Mouse (Mus musculus): ENCODE measurements around the gene Pygo1.

DNA sequence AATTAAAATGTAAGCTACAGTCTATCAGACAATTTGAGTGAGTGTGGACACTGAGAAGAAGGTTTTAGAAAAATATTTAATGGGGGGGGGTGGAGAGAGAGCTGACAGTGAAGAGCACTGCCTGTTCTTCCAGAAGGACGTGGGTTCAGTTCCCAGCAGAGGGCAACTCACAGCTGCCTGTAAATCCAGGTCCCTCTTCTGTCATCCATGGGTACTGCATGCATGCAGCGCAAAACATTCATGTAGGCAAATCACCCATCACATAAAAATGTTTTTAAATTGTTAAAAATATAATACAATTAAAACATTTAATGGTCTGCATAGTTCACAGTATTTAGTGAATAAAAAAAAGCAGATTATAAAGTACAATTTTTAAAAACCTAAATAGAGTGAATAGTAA, 49.6 kb upstream of the Pygo1 start:
- TF ChIP-seq CTCF (conservative IDR thresholded peaks at IDR 0.05; ENCODE audit: insufficient read depth, insufficient read length, low read depth, low read length) (0 out of 2 replicates have a peak, but pooled peaks have one; percentile 13), POLR2A (IDR thresholded peaks at IDR 0.05; ENCODE audit: low read depth, low read length) (no peak)

All from kidney, adult 2 months (tissue).